Mouse (Mus musculus): ENCODE results near the gene Susd6.

Susd6 gene

GRCm38 (mm10) chr12:80927518-80927917 lies 137.2 kb downstream of the Susd6 start:
- DNase-seq (ENCODE audit: low read depth, low spot score) = no peak

- DNase-seq (ENCODE audit: low read depth, low spot score) = no peak
Observed at GRCm38 (mm10) chr12:80928881-80929280, 138.6 kb downstream of the Susd6 start.

- no peak for DNase-seq (ENCODE audit: low read depth, low spot score)
Observed at GRCm38 (mm10) chr12:80930141-80930540, 139.8 kb downstream of the Susd6 start.
